Mouse (Mus musculus) C2C12 (cell line): Measurements from ENCODE around the gene Pde12. TPM values are rescaled to one million over a fixed set of nuclear protein-coding genes. Genes with fewer than 3 reads are reported as not detected.

Experiments
- H3K27me3 ChIP-seq: one replicate; pipeline ENCODE4 v1.6.1; 2011; ENCODE audit not compliant: control insufficient read depth, insufficient read depth, insufficient read length
- H3K36me3 ChIP-seq: one replicate; pipeline ENCODE4 v1.6.1; 2011; ENCODE audit not compliant: control insufficient read depth, insufficient read depth
- H3K4me3 ChIP-seq: one replicate; pipeline ENCODE4 v1.5.1; 2011; ENCODE audit warnings: mild to moderate bottlenecking, control low read depth; ENCODE audit not compliant: poor library complexity, insufficient read depth, severe bottlenecking
- H3K79me2 ChIP-seq: one replicate; pipeline ENCODE4 v1.6.1; 2011; ENCODE audit not compliant: control insufficient read depth, insufficient read depth
- H3K79me3 ChIP-seq: one replicate; pipeline ENCODE4 v1.6.1; 2011; ENCODE audit warnings: low read depth, control low read depth
- H3ac ChIP-seq: one replicate; pipeline ENCODE3; 2011; ENCODE audit warnings: low read depth; ENCODE audit not compliant: control insufficient read depth, insufficient read length
- CEBPB ChIP-seq: IDR thresholded peaks from one replicate; pipeline ENCODE4 v1.6.1; 2011; ENCODE audit warnings: low read depth, mild to moderate bottlenecking, control low read depth, moderate library complexity
- CTCF ChIP-seq: IDR thresholded peaks from one replicate; pipeline ENCODE4 v1.5.1; 2011; ENCODE audit not compliant: control insufficient read depth, insufficient read depth, insufficient read length
- FOSL1 ChIP-seq: IDR thresholded peaks from one replicate; pipeline ENCODE4 v1.8.0; 2011; ENCODE audit warnings: mild to moderate bottlenecking, low read length; ENCODE audit not compliant: poor library complexity, insufficient read depth, severe bottlenecking
- MAX ChIP-seq: IDR thresholded peaks from one replicate; pipeline ENCODE4 v1.6.1; 2011; ENCODE audit warnings: mild to moderate bottlenecking, control low read depth
- MYOD1 ChIP-seq: IDR thresholded peaks from one replicate; pipeline ENCODE4 v1.6.1; 2011; ENCODE audit warnings: low read depth; ENCODE audit not compliant: control insufficient read depth, insufficient read length
- MYOG ChIP-seq: IDR thresholded peaks from one replicate; pipeline ENCODE4 v1.6.1; 2011; ENCODE audit not compliant: control insufficient read depth, insufficient read length; ENCODE audit errors: extremely low read depth
- USF1 ChIP-seq: IDR thresholded peaks from one replicate; pipeline ENCODE4 v1.6.1; 2011; ENCODE audit warnings: low read depth, mild to moderate bottlenecking, control low read depth, moderate library complexity
- microRNA-seq: library from miRNA; unstranded; fragments of <30 nt; microRNA quantifications from one replicate; pipeline ENCODE4, GENCODE M21; 2019; ENCODE audit warnings: borderline microRNAs expressed
- polyA plus RNA-seq: library from polyadenylated mRNA; unstranded; fragments of >200 nt; fragmentation: generic; extraction: Trizol; gene quantifications from one replicate; pipeline ENCODE4 v1.2.1, GENCODE M21; 2012; ENCODE audit warnings: missing spikeins

The Pde12 gene
- polyA plus RNA-seq, 1 experiment: 4.7 TPM

- no peaks in the 10 kb centered on the region for H3K79me3 ChIP-seq
- H3ac ChIP-seq: no peak overlapping the region
- H3K36me3 ChIP-seq: peaks cover 74% of the 10 kb centered on the region
- H3K79me2 ChIP-seq: no peaks in the 10 kb centered on the region
- TF ChIP-seq MYOD1 (no peak), FOSL1 (no peak), USF1 (no peak), CEBPB (no peak), MYOG (no peak), MAX (no peak), CTCF (no peak)
- H3K27me3 ChIP-seq: no peaks in the 10 kb centered on the region
- no peak overlapping the region for H3K4me3 ChIP-seq
Measured at GRCm38 (mm10) chr14:26625301-26625700, 44.4 kb downstream of the Pde12 start.

- Histone ChIP-seq H3K79me2 (no peaks in the 10 kb centered on the region), H3K4me3 (no peak overlapping the region), H3K79me3 (no peaks in the 10 kb centered on the region), H3ac (no peak overlapping the region), H3K36me3 (peaks cover 44% of the 10 kb centered on the region), H3K27me3 (no peaks in the 10 kb centered on the region)
- TF ChIP-seq MAX (no peak), MYOG (no peak), CEBPB (no peak), CTCF (no peak), USF1 (no peak), MYOD1 (no peak)
Measured at GRCm38 (mm10) chr14:26610689-26611088, 59.0 kb downstream of the Pde12 start.

Small RNAs within 50 kb of the gene (microRNA-seq; reads per million reads assigned to microRNA genes)
- 1.1 reads per million, percentile 24 among the genes with 10 or more reads in this experiment for gene Mir7672

Other genes with a start within 250 kb of the Pde12 start
- 10.8 TPM for gene Slmap, start 135.0 kb downstream of the Pde12 start, polyA plus RNA-seq
- 3.7 TPM for gene Dennd6a, start 96.0 kb downstream of the Pde12 start, polyA plus RNA-seq
- gene Arf4, start 31.8 kb downstream of the Pde12 start, polyA plus RNA-seq: 155 TPM
- gene Dnah12, start 23.4 kb upstream of the Pde12 start, polyA plus RNA-seq: under 0.01 TPM
- gene Asb14, start 224.7 kb upstream of the Pde12 start, polyA plus RNA-seq: not detected